Mouse (Mus musculus): ENCODE measurements around the gene Cpsf3. TPM values are rescaled to one million over a fixed set of nuclear protein-coding genes. Genes with fewer than 3 reads are reported as not detected.

Cpsf3 gene
- polyA plus RNA-seq, 1 experiment = 39.1 TPM

DNA sequence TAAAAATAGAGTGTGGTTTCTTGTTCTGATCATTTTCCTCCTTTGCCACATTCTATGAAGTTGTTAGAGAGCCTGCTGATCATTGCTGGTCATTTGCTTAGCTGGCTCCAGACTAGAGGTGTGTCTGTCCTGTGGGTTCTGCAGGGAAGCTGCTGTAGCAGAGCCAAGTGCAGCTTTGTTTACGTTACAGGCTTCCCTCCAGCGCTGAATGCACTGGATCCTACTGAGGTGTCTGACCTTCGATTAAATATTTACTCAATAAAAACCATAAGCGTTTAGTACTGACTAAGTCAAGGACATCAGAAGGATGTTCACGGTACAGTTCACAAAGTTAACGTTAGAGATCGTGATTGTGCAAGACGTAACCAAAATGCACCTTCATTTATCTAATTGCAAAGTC lies 16.7 kb downstream of the Cpsf3 start:
- no peak overlapping the region for H3K4me3 ChIP-seq (ENCODE audit: insufficient read depth, poor library complexity, severe bottlenecking)
- TF ChIP-seq USF1 (IDR thresholded peaks at IDR 0.05; ENCODE audit: low read depth) (no peak), CEBPB (IDR thresholded peaks at IDR 0.05; ENCODE audit: low read depth) (no peak)
- H3ac ChIP-seq (ENCODE audit: control insufficient read depth, insufficient read length, low read depth) = no peak overlapping the region
- H3K36me3 ChIP-seq (ENCODE audit: control insufficient read depth, insufficient read depth) = peaks cover 60% of the 10 kb centered on the region
- no peaks in the 10 kb centered on the region for H3K27me3 ChIP-seq (ENCODE audit: control insufficient read depth, insufficient read depth, insufficient read length)
- H3K79me3 ChIP-seq (ENCODE audit: low read depth) = no peaks in the 10 kb centered on the region
- no peaks in the 10 kb centered on the region for H3K79me2 ChIP-seq (ENCODE audit: control insufficient read depth, insufficient read depth)

DNA sequence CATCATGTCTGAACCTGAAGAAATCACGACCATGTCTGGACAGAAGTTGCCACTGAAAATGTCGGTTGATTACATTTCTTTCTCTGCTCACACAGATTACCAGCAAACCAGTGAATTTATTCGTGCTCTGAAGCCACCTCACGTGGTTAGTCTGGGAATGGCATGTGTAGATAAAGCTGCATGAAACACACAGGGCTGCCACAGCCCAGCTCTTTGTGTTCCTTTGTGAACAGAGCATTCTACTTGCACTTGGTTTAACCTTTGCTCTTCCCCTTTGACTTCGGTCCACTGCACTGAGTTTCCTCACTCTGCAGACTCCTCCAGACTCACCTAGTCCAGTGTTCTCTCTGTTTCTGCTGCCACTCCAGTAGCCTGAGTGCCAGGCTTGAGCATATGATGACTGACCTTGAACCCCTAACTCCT lies 17.2 kb downstream of the Cpsf3 start:
- H3K27me3 ChIP-seq (ENCODE audit: control insufficient read depth, insufficient read depth, insufficient read length) = no peaks in the 10 kb centered on the region
- H3K79me3 ChIP-seq (ENCODE audit: low read depth) = no peaks in the 10 kb centered on the region
- H3ac ChIP-seq (ENCODE audit: control insufficient read depth, insufficient read length, low read depth) = no peak overlapping the region
- TF ChIP-seq FOSL1 (IDR thresholded peaks at IDR 0.05; ENCODE audit: insufficient read depth, low read length, poor library complexity, severe bottlenecking) (no peak), CEBPB (IDR thresholded peaks at IDR 0.05; ENCODE audit: low read depth) (no peak), MYOG (IDR thresholded peaks at IDR 0.05; ENCODE audit: control insufficient read depth, extremely low read depth, insufficient read length) (no peak), MYOD1 (IDR thresholded peaks at IDR 0.05; ENCODE audit: control insufficient read depth, insufficient read length, low read depth) (no peak), USF1 (IDR thresholded peaks at IDR 0.05; ENCODE audit: low read depth) (no peak)
- no peak overlapping the region for H3K4me3 ChIP-seq (ENCODE audit: insufficient read depth, poor library complexity, severe bottlenecking)
- H3K36me3 ChIP-seq (ENCODE audit: control insufficient read depth, insufficient read depth) = peaks cover 60% of the 10 kb centered on the region
- no peaks in the 10 kb centered on the region for H3K79me2 ChIP-seq (ENCODE audit: control insufficient read depth, insufficient read depth)

DNA sequence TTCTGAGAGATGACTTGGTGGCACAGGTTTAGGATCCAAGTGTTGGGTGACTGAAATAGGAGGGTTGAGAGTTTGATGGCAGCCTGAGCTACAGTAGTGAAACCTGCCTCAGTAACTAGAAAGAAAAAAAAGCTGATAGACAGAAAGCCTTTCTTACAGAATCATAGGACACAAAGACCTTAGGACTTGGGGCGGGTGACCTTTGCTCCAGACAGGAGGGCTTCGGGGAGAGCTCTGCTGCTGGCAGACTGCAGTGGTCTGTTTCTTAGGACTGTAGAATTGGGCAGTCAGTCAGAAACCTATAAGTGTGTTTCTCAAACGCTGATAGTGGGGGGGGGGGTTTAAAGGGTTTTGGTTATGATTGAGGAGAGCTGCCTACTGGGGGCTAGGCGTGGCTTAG lies 20.6 kb downstream of the Cpsf3 start:
- Histone ChIP-seq H3K27me3 (ENCODE audit: control insufficient read depth, insufficient read depth, insufficient read length) (no peaks in the 10 kb centered on the region), H3K36me3 (ENCODE audit: control insufficient read depth, insufficient read depth) (peaks cover 63% of the 10 kb centered on the region), H3K79me2 (ENCODE audit: control insufficient read depth, insufficient read depth) (no peaks in the 10 kb centered on the region), H3K4me3 (ENCODE audit: insufficient read depth, poor library complexity, severe bottlenecking) (no peak overlapping the region), H3K79me3 (ENCODE audit: low read depth) (no peaks in the 10 kb centered on the region), H3ac (ENCODE audit: control insufficient read depth, insufficient read length, low read depth) (no peak overlapping the region)
- TF ChIP-seq CTCF (IDR thresholded peaks at IDR 0.05; ENCODE audit: control insufficient read depth, insufficient read depth, insufficient read length) = no peak
- no peak for TF ChIP-seq MYOD1 (IDR thresholded peaks at IDR 0.05; ENCODE audit: control insufficient read depth, insufficient read length, low read depth)
- TF ChIP-seq USF1 (IDR thresholded peaks at IDR 0.05; ENCODE audit: low read depth) = no peak
- no peak for TF ChIP-seq FOSL1 (IDR thresholded peaks at IDR 0.05; ENCODE audit: insufficient read depth, low read length, poor library complexity, severe bottlenecking)
- TF ChIP-seq MYOG (IDR thresholded peaks at IDR 0.05; ENCODE audit: control insufficient read depth, extremely low read depth, insufficient read length) = no peak
- TF ChIP-seq MAX (IDR thresholded peaks at IDR 0.05) = no peak
- TF ChIP-seq CEBPB (IDR thresholded peaks at IDR 0.05; ENCODE audit: low read depth) = no peak

DNA sequence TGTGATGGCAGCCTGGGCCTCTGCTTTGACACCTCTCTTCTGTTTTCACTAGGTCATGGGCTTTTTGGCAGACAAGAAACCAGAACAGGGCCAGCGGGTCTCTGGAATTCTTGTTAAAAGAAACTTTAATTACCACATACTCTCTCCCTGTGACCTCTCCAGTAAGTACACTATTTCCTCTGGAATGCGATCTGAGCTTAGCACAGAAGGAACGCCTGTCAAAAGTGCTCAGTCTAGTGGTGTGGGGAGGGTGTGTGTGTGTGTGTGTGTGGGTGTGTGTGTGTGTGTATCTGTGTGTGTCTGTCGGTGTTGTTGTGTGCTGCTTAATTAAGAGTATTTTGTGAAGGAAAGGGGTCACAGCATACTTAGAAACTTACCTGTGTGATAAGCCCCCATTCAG lies 21.5 kb downstream of the Cpsf3 start:
- TF ChIP-seq FOSL1 (IDR thresholded peaks at IDR 0.05; ENCODE audit: insufficient read depth, low read length, poor library complexity, severe bottlenecking) (no peak), MAX (IDR thresholded peaks at IDR 0.05) (no peak), MYOG (IDR thresholded peaks at IDR 0.05; ENCODE audit: control insufficient read depth, extremely low read depth, insufficient read length) (no peak), CEBPB (IDR thresholded peaks at IDR 0.05; ENCODE audit: low read depth) (no peak), MYOD1 (IDR thresholded peaks at IDR 0.05; ENCODE audit: control insufficient read depth, insufficient read length, low read depth) (no peak), CTCF (IDR thresholded peaks at IDR 0.05; ENCODE audit: control insufficient read depth, insufficient read depth, insufficient read length) (no peak), USF1 (IDR thresholded peaks at IDR 0.05; ENCODE audit: low read depth) (no peak)
- no peaks in the 10 kb centered on the region for H3K79me3 ChIP-seq (ENCODE audit: low read depth)
- H3K79me2 ChIP-seq (ENCODE audit: control insufficient read depth, insufficient read depth) = no peaks in the 10 kb centered on the region
- H3K27me3 ChIP-seq (ENCODE audit: control insufficient read depth, insufficient read depth, insufficient read length) = no peaks in the 10 kb centered on the region
- H3K4me3 ChIP-seq (ENCODE audit: insufficient read depth, poor library complexity, severe bottlenecking) = no peak overlapping the region
- no peak overlapping the region for H3ac ChIP-seq (ENCODE audit: control insufficient read depth, insufficient read length, low read depth)
- peaks cover 70% of the 10 kb centered on the region for H3K36me3 ChIP-seq (ENCODE audit: control insufficient read depth, insufficient read depth)

DNA sequence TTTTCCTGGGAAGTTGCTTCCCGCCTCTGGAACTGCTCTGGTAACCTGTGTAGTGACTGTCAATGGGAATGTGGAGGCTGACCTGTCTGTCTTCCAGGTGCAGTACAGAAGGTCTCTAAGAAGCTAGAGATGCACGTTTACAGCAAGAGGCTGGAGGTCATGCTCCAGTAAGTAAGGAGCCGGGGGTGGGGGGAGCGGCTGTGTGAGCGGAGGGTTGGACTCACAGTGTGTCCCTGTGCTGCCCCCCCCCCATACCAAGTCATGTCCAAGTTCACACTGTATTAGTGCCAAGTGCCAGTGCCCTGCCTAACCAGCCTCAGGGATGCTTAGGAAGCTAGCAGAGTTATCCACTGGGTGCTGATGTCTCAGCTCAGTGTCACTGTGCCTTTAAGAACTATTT lies 27.0 kb downstream of the Cpsf3 start:
- H3K4me3 ChIP-seq (ENCODE audit: insufficient read depth, poor library complexity, severe bottlenecking) = no peak overlapping the region
- no peaks in the 10 kb centered on the region for H3K79me2 ChIP-seq (ENCODE audit: control insufficient read depth, insufficient read depth)
- no peaks in the 10 kb centered on the region for H3K27me3 ChIP-seq (ENCODE audit: control insufficient read depth, insufficient read depth, insufficient read length)
- no peaks in the 10 kb centered on the region for H3K79me3 ChIP-seq (ENCODE audit: low read depth)
- TF ChIP-seq MYOD1 (IDR thresholded peaks at IDR 0.05; ENCODE audit: control insufficient read depth, insufficient read length, low read depth) (no peak), CTCF (IDR thresholded peaks at IDR 0.05; ENCODE audit: control insufficient read depth, insufficient read depth, insufficient read length) (no peak), MAX (IDR thresholded peaks at IDR 0.05) (no peak), FOSL1 (IDR thresholded peaks at IDR 0.05; ENCODE audit: insufficient read depth, low read length, poor library complexity, severe bottlenecking) (no peak), CEBPB (IDR thresholded peaks at IDR 0.05; ENCODE audit: low read depth) (no peak), USF1 (IDR thresholded peaks at IDR 0.05; ENCODE audit: low read depth) (no peak), MYOG (IDR thresholded peaks at IDR 0.05; ENCODE audit: control insufficient read depth, extremely low read depth, insufficient read length) (no peak)
- H3K36me3 ChIP-seq (ENCODE audit: control insufficient read depth, insufficient read depth) = peaks cover 70% of the 10 kb centered on the region
- H3ac ChIP-seq (ENCODE audit: control insufficient read depth, insufficient read length, low read depth) = no peak overlapping the region
